Mouse (Mus musculus) adrenal gland, postnatal 4 days (tissue): Measurements from ENCODE around the gene F2rl3. TPM values are rescaled to one million over a fixed set of nuclear protein-coding genes. Genes with fewer than 3 reads are reported as not detected.

Experiments used
- DNase-seq, 2 experiments: peaks; one replicate each; pipeline ENCODE4 v3.0.0; 2021 to 2022; ENCODE audit warnings: low spot score in 2 of 2, mixed read lengths in 2 of 2
- long read RNA-seq, 2 experiments: library from polyadenylated mRNA; stranded (forward); transcript quantifications; one replicate each; pipeline ENCODE4 v2.0.0; 2021
- total RNA-seq, 2 experiments: library from RNA; stranded (reverse); gene quantifications; 2 replicates each; pipeline ENCODE4 v1.2.3; 2021

Gene F2rl3
- total RNA-seq: 1 to 10 TPM; 3.0 to 4.2 TPM
- long read RNA-seq, experiment 1, partial matches to known transcripts: 0 of 3 reads
- long read RNA-seq, experiment 1, other reads (novel, unspliced or antisense): 0 of 3 reads
- long read RNA-seq, experiment 2, partial matches to known transcripts: 0 of 1 reads
- long read RNA-seq, experiment 2, other reads (novel, unspliced or antisense): 0 of 1 reads

GRCm38 (mm10) chr8:72761322-72762051 is at the start of gene F2rl3:
Gene F2rl3 (plus strand): TSS chr8:72761880.
- no peak for DNase-seq

DNA sequence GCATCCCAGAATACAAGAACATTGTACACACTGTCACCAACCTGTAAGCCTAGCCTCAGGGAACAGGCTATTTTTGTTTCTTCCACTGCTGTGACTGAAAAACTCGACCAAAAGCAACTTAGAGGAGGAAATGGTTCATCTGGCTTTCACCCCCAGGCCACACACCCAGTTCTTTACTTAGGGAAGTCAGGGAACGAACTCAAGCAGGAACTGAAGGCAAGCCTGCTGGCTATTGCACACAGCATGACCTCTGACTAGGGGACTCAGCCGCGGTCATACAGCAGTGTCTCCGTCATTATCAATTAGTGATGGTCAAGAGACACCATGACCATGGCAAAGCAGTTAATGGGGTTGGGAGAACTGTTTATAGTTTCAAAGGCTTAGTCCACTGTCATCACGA is 49.1 kb upstream of the F2rl3 start:
- DNase-seq: no peak

GRCm38 (mm10) chr8:72716594-72716993 is 45.1 kb upstream of the F2rl3 start:
- no peak for DNase-seq

GRCm38 (mm10) chr8:72720541-72720940 is 41.1 kb upstream of the F2rl3 start:
- DNase-seq: no peak

- DNase-seq: peak; percentile 92 to 95
Observed at GRCm38 (mm10) chr8:72722769-72723650, 38.7 kb upstream of the F2rl3 start, which contains the start of gene Sin3b. Gene Sin3b (plus strand): TSS chr8:72723285.

- DNase-seq: no peak
Observed at GRCm38 (mm10) chr8:72723651-72724001, 38.1 kb upstream of the F2rl3 start.

DNA sequence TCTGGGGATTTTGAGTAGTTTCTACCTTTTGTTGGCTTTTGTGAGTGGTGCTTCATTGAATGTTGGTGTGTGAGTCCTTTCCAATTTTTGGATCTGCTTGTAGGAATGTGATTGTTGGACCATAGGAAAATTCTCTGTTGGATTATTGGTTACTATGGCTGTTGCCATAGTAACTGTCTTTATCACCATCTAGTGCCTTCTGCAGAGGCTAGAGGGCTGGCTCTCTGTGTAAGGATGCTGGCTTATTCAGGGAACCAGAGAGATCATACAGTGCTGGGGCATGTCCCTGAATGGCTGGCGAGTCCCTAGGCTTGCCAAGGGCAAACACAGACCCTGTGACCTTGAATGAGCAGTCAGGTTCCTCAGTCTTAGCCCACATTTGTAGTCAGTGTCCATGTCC is 33.0 kb upstream of the F2rl3 start:
- DNase-seq: no peak

DNA sequence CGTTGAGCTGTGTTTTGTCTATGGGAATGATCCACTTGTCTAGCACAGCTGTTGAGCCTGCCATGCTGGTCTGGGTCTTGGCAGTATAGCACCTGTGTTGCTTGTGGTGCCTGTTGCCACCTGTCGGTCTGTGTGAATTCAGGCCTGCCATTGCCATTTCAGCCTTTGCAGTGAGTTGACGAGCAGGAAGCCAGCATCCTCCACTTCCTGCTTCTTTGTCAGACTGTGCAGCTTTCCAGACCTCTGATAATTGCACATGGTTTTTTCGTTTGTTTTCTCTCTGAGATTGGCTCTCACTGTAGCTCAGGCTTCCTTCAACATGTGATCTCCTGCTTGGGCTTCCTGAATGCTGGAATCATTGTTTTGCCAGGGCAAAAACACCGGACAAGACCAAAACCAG is 26.7 kb upstream of the F2rl3 start:
- DNase-seq: no peak

DNA sequence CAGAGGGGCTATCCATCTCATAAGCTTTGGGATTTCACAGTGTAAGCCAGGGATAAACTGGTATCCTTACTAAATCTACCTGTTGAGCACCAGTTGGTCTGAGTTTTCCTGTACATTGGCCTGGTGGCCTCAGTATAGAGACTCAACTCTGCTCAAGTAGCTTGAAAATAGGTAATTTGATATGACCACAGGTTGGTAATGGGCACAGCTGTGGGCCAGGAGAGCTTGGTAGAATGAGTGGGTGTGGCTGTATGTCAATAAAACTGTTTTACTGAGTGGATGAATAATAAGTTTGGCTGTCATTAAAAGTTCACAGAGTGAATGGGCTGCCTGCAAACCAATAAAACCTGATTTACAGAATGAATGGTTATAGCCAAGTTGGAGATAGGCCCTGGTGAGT is 24.8 kb upstream of the F2rl3 start:
- no peak for DNase-seq

GRCm38 (mm10) chr8:72746061-72746460 is 15.6 kb upstream of the F2rl3 start:
- DNase-seq: no peak

DNA sequence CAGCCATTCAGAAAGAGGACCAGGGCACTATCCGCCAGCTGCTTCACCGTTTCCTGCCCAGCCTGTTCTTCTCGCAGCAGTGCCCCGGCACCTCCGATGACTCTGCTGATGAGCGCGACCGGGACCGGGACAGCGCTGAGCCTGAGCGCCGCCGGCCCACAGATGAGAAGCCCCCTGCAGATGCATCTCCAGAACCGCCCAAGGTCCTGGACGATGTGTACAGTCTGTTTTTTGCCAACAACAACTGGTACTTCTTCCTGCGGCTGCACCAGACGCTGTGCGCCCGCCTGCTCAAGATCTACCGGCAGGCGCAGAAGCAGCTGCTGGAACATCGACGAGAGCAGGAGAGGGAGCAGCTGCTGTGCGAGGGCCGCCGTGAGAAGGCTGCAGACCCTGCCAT is 11.8 kb upstream of the F2rl3 start:
- DNase-seq: no peak

DNA sequence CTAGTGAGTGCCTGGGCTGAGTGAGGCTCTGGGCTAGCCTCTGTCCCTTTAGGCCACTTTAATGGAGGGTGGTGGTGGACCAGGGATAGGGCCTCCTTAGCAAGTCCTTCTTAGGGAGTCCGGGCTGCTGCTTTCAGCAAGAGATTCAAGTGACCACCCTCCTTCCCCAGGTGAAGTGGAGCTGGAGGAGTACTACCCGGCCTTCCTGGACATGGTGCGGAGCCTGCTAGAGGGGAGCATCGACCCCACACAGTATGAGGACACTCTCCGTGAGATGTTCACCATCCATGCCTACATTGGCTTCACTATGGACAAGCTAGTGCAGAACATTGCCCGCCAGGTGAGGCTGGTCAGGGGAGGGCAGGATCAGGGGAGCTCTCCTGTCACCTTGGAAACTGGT is 11.4 kb upstream of the F2rl3 start:
- no peak for DNase-seq

- DNase-seq: peak; percentile 1
Observed at GRCm38 (mm10) chr8:72751126-72751525, 10.6 kb upstream of the F2rl3 start.

GRCm38 (mm10) chr8:72752289-72752688 is 9.4 kb upstream of the F2rl3 start:
- DNase-seq: peak in 1 of 2 experiments; percentile 1

- DNase-seq: peak; percentile 2 to 3
Observed at GRCm38 (mm10) chr8:72753165-72753564, 8.5 kb upstream of the F2rl3 start.

- peak in 1 of 2 experiments; percentile 2 for DNase-seq
Observed at GRCm38 (mm10) chr8:72753781-72754180, 7.9 kb upstream of the F2rl3 start.

DNA sequence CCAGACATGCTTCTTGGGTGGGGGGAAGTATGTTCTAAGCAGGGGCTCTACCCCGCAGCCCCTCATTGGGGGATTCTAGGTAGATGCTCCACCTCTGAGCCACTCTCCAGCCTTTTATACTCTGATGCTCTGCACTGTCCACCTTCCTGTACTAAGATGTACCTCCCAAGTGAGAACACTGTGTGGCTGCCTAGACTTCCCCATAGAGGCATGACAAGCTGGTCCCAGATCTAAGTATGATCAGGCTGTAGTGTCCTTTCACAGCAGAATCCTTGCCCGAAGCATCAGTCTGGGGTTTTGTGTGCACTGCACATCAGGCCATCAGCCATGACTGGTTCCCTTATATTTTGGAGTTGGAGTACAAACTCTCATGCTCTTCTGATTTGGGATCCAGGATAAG is 5.6 kb upstream of the F2rl3 start:
- peak in 1 of 2 experiments; percentile 0 for DNase-seq

- DNase-seq: no peak
Observed at GRCm38 (mm10) chr8:72756771-72757390, 4.8 kb upstream of the F2rl3 start.

DNA sequence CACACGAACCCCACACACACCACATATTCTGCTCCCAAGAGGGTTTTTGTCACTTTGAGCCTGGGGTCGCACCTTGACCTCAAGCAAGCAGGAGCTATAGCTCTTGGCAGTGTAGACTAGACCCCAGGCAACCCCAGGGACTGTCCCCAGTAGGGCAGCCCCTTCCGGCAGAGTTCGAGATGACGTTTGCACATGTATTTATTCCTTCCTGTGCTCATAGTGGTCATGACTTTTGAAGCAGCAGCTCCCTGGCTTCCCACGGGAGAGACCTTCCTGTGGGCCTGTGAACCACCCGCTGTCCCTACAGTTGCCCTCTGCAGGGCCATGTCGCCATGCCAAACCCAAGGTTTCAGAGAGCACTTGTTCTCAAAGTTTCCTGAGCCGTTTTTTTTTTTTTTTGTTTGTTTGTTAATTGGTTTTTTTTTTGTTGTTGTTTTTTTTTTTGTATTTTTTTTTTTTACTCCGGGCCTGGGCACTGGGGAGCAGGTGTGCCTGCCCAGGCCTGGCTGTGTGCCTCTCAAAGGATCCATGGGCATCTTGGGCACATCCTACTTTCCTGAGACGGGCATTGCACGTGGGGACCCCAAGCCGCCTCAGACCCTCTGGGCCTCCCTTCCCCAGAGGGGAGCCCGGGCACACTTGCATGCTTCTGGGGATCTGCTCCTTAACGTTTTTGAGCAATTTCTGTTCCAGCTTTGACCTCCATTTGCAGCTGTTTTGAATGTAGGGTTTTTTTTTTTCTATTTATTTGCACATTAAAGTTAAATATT is 4.1 kb upstream of the F2rl3 start:
- DNase-seq: no peak

DNA sequence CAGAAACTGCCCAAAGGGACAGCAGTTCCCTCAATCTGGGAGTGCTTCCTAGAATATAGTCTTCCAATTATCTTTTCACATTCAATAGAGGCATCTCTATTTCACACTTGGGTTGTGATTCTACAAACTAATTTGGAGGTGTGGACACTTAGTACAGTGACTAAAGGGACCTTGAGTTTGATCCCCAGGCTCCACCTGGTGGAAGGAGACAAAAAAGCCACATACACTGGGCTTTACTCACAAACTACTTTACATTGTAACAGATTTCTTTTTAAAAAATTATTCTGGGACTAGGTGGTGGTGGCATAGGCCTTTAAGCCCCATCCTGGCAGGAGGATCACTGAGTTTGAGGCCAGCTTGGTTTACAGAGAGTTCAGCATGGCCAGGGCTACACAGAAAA is 3.4 kb upstream of the F2rl3 start:
- DNase-seq: no peak

DNA sequence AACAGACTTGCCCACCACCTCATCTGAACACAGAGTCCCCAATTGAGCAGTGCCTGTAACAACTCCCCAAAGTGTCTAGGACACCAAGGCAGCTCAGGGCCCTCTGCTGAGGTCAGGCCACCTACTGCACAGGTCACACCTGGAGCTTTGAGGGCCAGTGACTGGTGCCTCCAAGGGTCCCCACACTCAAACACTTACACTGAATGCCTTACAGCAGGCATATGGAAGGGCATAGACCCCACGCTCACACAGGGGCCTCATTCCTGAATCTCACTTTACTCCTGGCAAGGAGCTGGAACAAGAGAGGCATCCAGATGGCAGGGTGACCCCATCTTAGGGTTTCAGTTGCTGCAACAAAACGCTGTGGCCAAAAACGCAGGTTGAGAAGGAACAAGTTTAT is 1.5 kb upstream of the F2rl3 start:
- DNase-seq: no peak
